Mouse (Mus musculus) C2C12 (cell line): ENCODE data around the gene Glis3. TPM values are rescaled to one million over a fixed set of nuclear protein-coding genes. Genes with fewer than 3 reads are reported as not detected.

ENCODE experiments used
- H3K27me3 ChIP-seq: one replicate; pipeline ENCODE4 v1.6.1; 2011; ENCODE audit not compliant: control insufficient read depth, insufficient read depth, insufficient read length
- H3K36me3 ChIP-seq: one replicate; pipeline ENCODE4 v1.6.1; 2011; ENCODE audit not compliant: control insufficient read depth, insufficient read depth
- H3K4me3 ChIP-seq: one replicate; pipeline ENCODE4 v1.5.1; 2011; ENCODE audit warnings: mild to moderate bottlenecking, control low read depth; ENCODE audit not compliant: poor library complexity, insufficient read depth, severe bottlenecking
- H3K79me2 ChIP-seq: one replicate; pipeline ENCODE4 v1.6.1; 2011; ENCODE audit not compliant: control insufficient read depth, insufficient read depth
- H3K79me3 ChIP-seq: one replicate; pipeline ENCODE4 v1.6.1; 2011; ENCODE audit warnings: low read depth, control low read depth
- H3ac ChIP-seq: one replicate; pipeline ENCODE3; 2011; ENCODE audit warnings: low read depth; ENCODE audit not compliant: control insufficient read depth, insufficient read length
- CEBPB ChIP-seq: IDR thresholded peaks from one replicate; pipeline ENCODE4 v1.6.1; 2011; ENCODE audit warnings: low read depth, mild to moderate bottlenecking, control low read depth, moderate library complexity
- CTCF ChIP-seq: IDR thresholded peaks from one replicate; pipeline ENCODE4 v1.5.1; 2011; ENCODE audit not compliant: control insufficient read depth, insufficient read depth, insufficient read length
- FOSL1 ChIP-seq: IDR thresholded peaks from one replicate; pipeline ENCODE4 v1.8.0; 2011; ENCODE audit warnings: mild to moderate bottlenecking, low read length; ENCODE audit not compliant: poor library complexity, insufficient read depth, severe bottlenecking
- MAX ChIP-seq: IDR thresholded peaks from one replicate; pipeline ENCODE4 v1.6.1; 2011; ENCODE audit warnings: mild to moderate bottlenecking, control low read depth
- MYOD1 ChIP-seq: IDR thresholded peaks from one replicate; pipeline ENCODE4 v1.6.1; 2011; ENCODE audit warnings: low read depth; ENCODE audit not compliant: control insufficient read depth, insufficient read length
- MYOG ChIP-seq: IDR thresholded peaks from one replicate; pipeline ENCODE4 v1.6.1; 2011; ENCODE audit not compliant: control insufficient read depth, insufficient read length; ENCODE audit errors: extremely low read depth
- USF1 ChIP-seq: IDR thresholded peaks from one replicate; pipeline ENCODE4 v1.6.1; 2011; ENCODE audit warnings: low read depth, mild to moderate bottlenecking, control low read depth, moderate library complexity
- polyA plus RNA-seq: library from polyadenylated mRNA; unstranded; fragments of >200 nt; fragmentation: generic; extraction: Trizol; gene quantifications from one replicate; pipeline ENCODE4 v1.2.1, GENCODE M21; 2012; ENCODE audit warnings: missing spikeins

Gene Glis3
- polyA plus RNA-seq, 1 experiment, result 2.9 TPM

DNA sequence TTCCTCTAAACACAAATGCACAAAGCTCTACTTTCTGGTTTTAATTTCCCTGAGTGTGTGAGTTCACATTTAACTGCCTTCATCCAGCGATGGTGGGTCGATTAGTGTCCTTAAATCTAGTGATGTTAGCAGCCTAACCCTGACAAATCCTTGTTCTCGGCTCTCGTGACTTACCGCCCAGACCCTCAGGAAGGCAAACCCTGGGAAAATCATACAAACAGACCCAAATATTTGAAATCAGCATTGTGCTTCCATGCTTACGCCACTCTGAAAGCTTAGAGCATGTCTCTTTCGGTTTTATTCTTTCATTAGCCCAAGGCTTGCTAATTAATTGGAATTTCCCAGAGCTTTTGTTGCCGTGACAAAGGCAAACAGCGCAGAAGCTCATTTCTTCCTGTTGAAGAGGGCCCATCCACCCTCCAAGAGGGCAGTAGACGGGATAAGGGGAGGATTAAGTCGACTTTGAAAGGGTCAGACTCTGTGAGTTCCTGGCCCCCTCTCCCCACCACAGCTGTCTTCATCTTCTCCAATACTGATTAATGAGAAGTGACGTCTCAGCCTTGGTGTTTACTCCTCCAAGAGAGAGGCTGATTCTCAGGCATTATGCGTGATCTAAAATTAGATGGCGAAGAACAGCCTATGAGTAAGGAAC, 100.0 kb downstream of the Glis3 start:
- no peak for TF ChIP-seq USF1
- no peak for TF ChIP-seq MYOG
- no peak for TF ChIP-seq FOSL1
- no peak for TF ChIP-seq MAX
- no peak for TF ChIP-seq CEBPB
- TF ChIP-seq MYOD1, result no peak
- no peak for TF ChIP-seq CTCF
- H3ac ChIP-seq, result no peak overlapping the region
- H3K27me3 ChIP-seq, result no peaks in the 10 kb centered on the region
- no peaks in the 10 kb centered on the region for H3K36me3 ChIP-seq
- H3K79me2 ChIP-seq, result no peaks in the 10 kb centered on the region
- no peak overlapping the region for H3K4me3 ChIP-seq
- H3K79me3 ChIP-seq, result no peaks in the 10 kb centered on the region

- no peak for TF ChIP-seq MYOG
- TF ChIP-seq MAX, result no peak
- TF ChIP-seq CEBPB, result no peak
- no peak for TF ChIP-seq USF1
- no peak for TF ChIP-seq MYOD1
- no peak for TF ChIP-seq CTCF
- TF ChIP-seq FOSL1, result no peak
- H3K4me3 ChIP-seq, result no peak overlapping the region
- H3K79me3 ChIP-seq, result no peaks in the 10 kb centered on the region
- no peaks in the 10 kb centered on the region for H3K79me2 ChIP-seq
- no peaks in the 10 kb centered on the region for H3K36me3 ChIP-seq
- no peak overlapping the region for H3ac ChIP-seq
- no peaks in the 10 kb centered on the region for H3K27me3 ChIP-seq
Observed at GRCm38 (mm10) chr19:28577023-28577422, 102.9 kb downstream of the Glis3 start.

GRCm38 (mm10) chr19:28576619-28577018, 103.3 kb downstream of the Glis3 start:
- TF ChIP-seq MYOG, result no peak
- TF ChIP-seq FOSL1, result no peak
- TF ChIP-seq CEBPB, result no peak
- no peak for TF ChIP-seq MYOD1
- no peak for TF ChIP-seq USF1
- TF ChIP-seq MAX, result no peak
- TF ChIP-seq CTCF, result no peak
- no peaks in the 10 kb centered on the region for H3K27me3 ChIP-seq
- H3ac ChIP-seq, result no peak overlapping the region
- no peaks in the 10 kb centered on the region for H3K79me3 ChIP-seq
- no peaks in the 10 kb centered on the region for H3K79me2 ChIP-seq
- no peaks in the 10 kb centered on the region for H3K36me3 ChIP-seq
- H3K4me3 ChIP-seq, result no peak overlapping the region

- Histone ChIP-seq H3K79me2 (no peaks in the 10 kb centered on the region), H3K79me3 (no peaks in the 10 kb centered on the region), H3K36me3 (no peaks in the 10 kb centered on the region), H3K4me3 (no peak overlapping the region), H3K27me3 (no peaks in the 10 kb centered on the region), H3ac (no peak overlapping the region)
- TF ChIP-seq CEBPB, result no peak
- no peak for TF ChIP-seq MYOD1
- TF ChIP-seq FOSL1, result no peak
- TF ChIP-seq CTCF, result no peak
- TF ChIP-seq MAX, result no peak
- TF ChIP-seq MYOG, result no peak
- TF ChIP-seq USF1, result no peak
Observed at GRCm38 (mm10) chr19:28573641-28574040, 106.2 kb downstream of the Glis3 start.

DNA sequence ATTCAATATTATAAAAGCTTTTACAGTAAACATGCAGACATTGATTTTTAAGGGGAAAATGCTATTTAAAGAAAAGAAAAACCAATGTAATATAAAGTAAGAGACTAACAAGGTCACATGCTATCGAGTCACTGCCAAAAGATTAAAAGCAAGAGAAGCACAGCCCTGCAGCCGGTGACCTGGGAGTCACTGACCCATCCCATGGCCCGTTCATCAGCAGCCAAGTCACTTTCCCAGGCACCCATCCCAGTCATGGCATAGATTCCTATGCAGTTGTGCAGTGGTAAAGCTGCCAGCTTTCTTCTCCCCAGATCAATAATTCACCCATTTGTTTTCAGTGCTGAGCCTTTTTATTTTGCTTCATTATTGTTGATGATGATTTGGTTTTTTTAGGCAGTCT, 110.0 kb downstream of the Glis3 start:
- TF ChIP-seq CEBPB (no peak), MYOG (no peak), MAX (no peak), CTCF (no peak), MYOD1 (no peak), USF1 (no peak), FOSL1 (no peak)
- H3K79me2 ChIP-seq, result no peaks in the 10 kb centered on the region
- no peaks in the 10 kb centered on the region for H3K36me3 ChIP-seq
- H3K79me3 ChIP-seq, result peaks cover 2% of the 10 kb centered on the region
- H3K4me3 ChIP-seq, result no peak overlapping the region
- H3K27me3 ChIP-seq, result no peaks in the 10 kb centered on the region
- H3ac ChIP-seq, result no peak overlapping the region

GRCm38 (mm10) chr19:28567100-28567499, 112.8 kb downstream of the Glis3 start:
- TF ChIP-seq CTCF (no peak), MAX (no peak), USF1 (no peak), CEBPB (no peak), MYOD1 (no peak), MYOG (no peak), FOSL1 (no peak)
- H3K36me3 ChIP-seq, result no peaks in the 10 kb centered on the region
- peaks cover 2% of the 10 kb centered on the region for H3K79me3 ChIP-seq
- no peaks in the 10 kb centered on the region for H3K79me2 ChIP-seq
- no peaks in the 10 kb centered on the region for H3K27me3 ChIP-seq
- H3ac ChIP-seq, result no peak overlapping the region
- H3K4me3 ChIP-seq, result no peak overlapping the region
